Mouse (Mus musculus) CH12.LX (cell line): ENCODE measurements at regions not wholly inside any gene's neighbourhood (a gene's known extent, or its start where the extent isn't known, plus 50 kb on each side); places are given as distances from the start of the nearest gene placed in this dataset.

Experiments
- DNase-seq: peaks from one replicate; pipeline ENCODE4 v3.0.0-alpha.2; 2013; ENCODE audit errors: extremely low read depth
- H3K27ac ChIP-seq: 2 replicates; pipeline ENCODE4 v1.5.1; 2012; ENCODE audit warnings: low read depth, mild to moderate bottlenecking, control low read depth, moderate library complexity; ENCODE audit not compliant: insufficient read depth
- H3K27me3 ChIP-seq: replicated peaks from 2 replicates; pipeline ENCODE3; 2012; ENCODE audit warnings: inconsistent platforms
- H3K36me3 ChIP-seq, 2 experiments: replicated peaks in 1 of 2; 2 replicates each; pipeline versions ENCODE3 to v1.6.1; 2012; ENCODE audit warnings: inconsistent platforms in 1 of 2, low read length in 1 of 2, mild to moderate bottlenecking in 1 of 2, mixed read lengths in 1 of 2, moderate library complexity in 1 of 2; ENCODE audit not compliant: control insufficient read depth in 1 of 2, insufficient read depth in 1 of 2
- H3K4me1 ChIP-seq, 2 experiments: 2 replicates each; pipeline ENCODE4 v1.6.1; 2012; ENCODE audit warnings: inconsistent platforms in 1 of 2, moderate library complexity in 1 of 2; ENCODE audit not compliant: insufficient read depth in 2 of 2, control insufficient read depth in 1 of 2
- H3K4me2 ChIP-seq: 2 replicates; pipeline ENCODE4 v1.6.1; 2012; ENCODE audit warnings: low read depth, mild to moderate bottlenecking, control low read depth; ENCODE audit not compliant: poor library complexity, insufficient read depth, severe bottlenecking
- H3K4me3 ChIP-seq, 3 experiments: fragments of 150-350 bp in 1 of 3; sonication (generic) in 1 of 3; replicated peaks in 1 of 3; 2 replicates each; pipeline versions ENCODE3 to v1.5.1; 2011 to 2012; ENCODE audit warnings: low read depth in 2 of 3, low read length in 2 of 3, mild to moderate bottlenecking in 2 of 3, moderate library complexity in 2 of 3, control low read depth in 1 of 3, improper control_type of control experiment in 1 of 3, inconsistent platforms in 1 of 3, mixed read lengths in 1 of 3; ENCODE audit not compliant: poor library complexity in 1 of 3
- H3K79me2 ChIP-seq: replicated peaks from 2 replicates; pipeline ENCODE4 v1.6.1; 2012; ENCODE audit warnings: mild to moderate bottlenecking, moderate library complexity; ENCODE audit not compliant: control insufficient read depth, poor library complexity, insufficient read depth, severe bottlenecking; ENCODE audit errors: extremely low read depth
- H3K9ac ChIP-seq: 2 replicates; pipeline ENCODE4 v1.6.1; 2012; ENCODE audit warnings: low read depth, mild to moderate bottlenecking, control low read depth, moderate library complexity; ENCODE audit not compliant: insufficient read depth
- H3K9me3 ChIP-seq: replicated peaks from 2 replicates; pipeline ENCODE3; 2012; ENCODE audit warnings: low read length, inconsistent platforms, mixed read lengths
- BHLHE40 ChIP-seq: IDR thresholded peaks from 2 replicates; pipeline ENCODE4 v1.6.1; 2011; ENCODE audit warnings: mild to moderate bottlenecking, low read depth, low read length, improper control_type of control experiment
- CHD1 ChIP-seq: IDR thresholded peaks from 2 replicates; pipeline ENCODE4 v1.6.1; 2012; ENCODE audit warnings: low read depth, low read length, improper control_type of control experiment, inconsistent platforms
- E2F4 ChIP-seq: IDR thresholded peaks from 2 replicates; pipeline ENCODE4 v1.6.1; 2011; ENCODE audit warnings: low read depth, low read length, improper control_type of control experiment; ENCODE audit not compliant: insufficient replicate concordance
- ELF1 ChIP-seq: IDR thresholded peaks from 2 replicates; pipeline ENCODE4 v1.6.1; 2014; ENCODE audit warnings: low read depth, mild to moderate bottlenecking, inconsistent platforms, low read length, improper control_type of control experiment
- ETS1 ChIP-seq: conservative IDR thresholded peaks from 2 replicates; pipeline ENCODE4 v1.6.1; 2012; ENCODE audit warnings: low read depth, mild to moderate bottlenecking, inconsistent platforms, low read length, improper control_type of control experiment, moderate library complexity
- IRF4 ChIP-seq: IDR thresholded peaks from 2 replicates; pipeline ENCODE4 v1.6.1; 2014; ENCODE audit warnings: low read depth, mild to moderate bottlenecking, inconsistent platforms, low read length, improper control_type of control experiment
- JUN ChIP-seq: IDR thresholded peaks from 2 replicates; pipeline ENCODE4 v1.6.1; 2011; ENCODE audit warnings: low read depth, mild to moderate bottlenecking, low read length, improper control_type of control experiment, moderate library complexity; ENCODE audit not compliant: insufficient read depth
- KAT2A ChIP-seq: IDR thresholded peaks from 2 replicates; pipeline ENCODE4 v1.6.1; 2012; ENCODE audit warnings: low read length, improper control_type of control experiment, inconsistent platforms; ENCODE audit not compliant: insufficient replicate concordance
- MAFK ChIP-seq: IDR thresholded peaks from 2 replicates; pipeline ENCODE4 v1.6.1; 2011; ENCODE audit warnings: low read length, improper control_type of control experiment; ENCODE audit not compliant: insufficient replicate concordance
- MAX ChIP-seq: IDR thresholded peaks from 2 replicates; pipeline ENCODE4 v1.6.1; 2011; ENCODE audit warnings: low read length, improper control_type of control experiment
- MXI1 ChIP-seq: IDR thresholded peaks from 2 replicates; pipeline ENCODE4 v1.6.1; 2011; ENCODE audit warnings: mild to moderate bottlenecking, low read depth, low read length, improper control_type of control experiment
- NRF1 ChIP-seq: IDR thresholded peaks from 2 replicates; pipeline ENCODE4 v1.6.1; 2014; ENCODE audit warnings: low read depth, mild to moderate bottlenecking, inconsistent platforms, low read length, improper control_type of control experiment, moderate library complexity
- PAX5 ChIP-seq: IDR thresholded peaks from 2 replicates; pipeline ENCODE4 v1.6.1; 2012; ENCODE audit warnings: low read length, inconsistent platforms, mixed read lengths
- POLR2A ChIP-seq: IDR thresholded peaks from 2 replicates; pipeline ENCODE4 v1.6.1; 2011; ENCODE audit warnings: low read depth, mild to moderate bottlenecking, improper control_type of control experiment, low read length
- POLR2AphosphoS2 ChIP-seq: IDR thresholded peaks from 2 replicates; pipeline ENCODE4 v1.6.1; 2011; ENCODE audit warnings: low read depth, low read length, improper control_type of control experiment
- RAD21 ChIP-seq: IDR thresholded peaks from 2 replicates; pipeline ENCODE4 v1.6.1; 2011; ENCODE audit warnings: low read depth, mild to moderate bottlenecking, low read length, improper control_type of control experiment, moderate library complexity
- SIN3A ChIP-seq: IDR thresholded peaks from 2 replicates; pipeline ENCODE4 v1.6.1; 2012; ENCODE audit warnings: low read length, improper control_type of control experiment, inconsistent platforms
- SMC3 ChIP-seq: IDR thresholded peaks from 2 replicates; pipeline ENCODE4 v1.6.1; 2011; ENCODE audit warnings: low read depth, low read length, improper control_type of control experiment
- TBP ChIP-seq: conservative IDR thresholded peaks from 2 replicates; pipeline ENCODE4 v1.6.1; 2011; ENCODE audit warnings: low read depth, low read length, improper control_type of control experiment
- UBTF ChIP-seq: IDR thresholded peaks from 2 replicates; pipeline ENCODE4 v1.6.1; 2012; ENCODE audit warnings: low read depth, mild to moderate bottlenecking, inconsistent platforms, low read length, improper control_type of control experiment, moderate library complexity
- USF1 ChIP-seq: IDR thresholded peaks from 2 replicates; pipeline ENCODE4 v1.6.1; 2014; ENCODE audit warnings: low read depth, mild to moderate bottlenecking, inconsistent platforms, low read length, improper control_type of control experiment
- USF2 ChIP-seq: conservative IDR thresholded peaks from 2 replicates; pipeline ENCODE4 v1.6.1; 2011; ENCODE audit warnings: low read depth, low read length, improper control_type of control experiment
- ZKSCAN1 ChIP-seq: IDR thresholded peaks from 2 replicates; pipeline ENCODE4 v1.6.1; 2012; ENCODE audit warnings: low read depth, inconsistent platforms, low read length, improper control_type of control experiment, borderline replicate concordance
- dilution Hi-C: fragments of 300-500 bp; cut with MboI; formaldehyde crosslinking; loops from 2 replicates; pipeline ENCODE4 v1.14.3; 2020; ENCODE audit warnings: low sequenced_read_pairs; ENCODE audit not compliant: extremely low pct_unique_long_range_greater_than_20kb, extremely low pct_ligation_motif_present
- in situ Hi-C: fragments of 300-500 bp; cut with MboI; formaldehyde crosslinking; loops from 3 replicates; pipeline ENCODE4 v1.14.3; 2019; ENCODE audit warnings: low sequenced_read_pairs, low pct_ligation_motif_present, low pct_unique_long_range_greater_than_20kb, mixed read lengths

DNA sequence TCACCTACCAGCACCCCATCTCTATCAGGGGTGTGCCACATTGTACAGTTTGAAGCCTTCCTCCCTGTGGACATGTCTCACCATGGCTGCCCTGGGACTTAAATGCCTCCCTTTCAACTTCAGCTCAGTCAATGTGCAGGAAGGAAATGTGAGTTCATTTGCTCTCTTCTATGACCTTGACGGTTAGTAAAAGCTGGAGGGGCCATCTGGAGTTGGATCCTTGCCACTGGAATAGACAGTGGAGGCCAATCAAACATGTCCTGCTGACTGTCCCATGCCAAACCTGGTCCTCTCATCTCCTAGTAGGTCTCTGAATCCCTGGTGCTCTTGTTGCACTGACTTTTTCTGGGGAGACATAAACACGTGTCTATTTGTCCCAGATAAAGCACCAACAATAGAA, 220.2 kb downstream of the Abcc12 start:
- Histone ChIP-seq H3K27ac (no peak overlapping the region), H3K27me3 (no peaks in the 10 kb centered on the region), H3K4me1 (peaks cover 0 to 7% of the 10 kb centered on the region in 2 experiments; a peak in 1 of 4 replicates), H3K4me2 (no peak overlapping the region), H3K9ac (no peak overlapping the region), H3K9me3 (no peaks in the 10 kb centered on the region), H3K36me3 (no peaks in the 10 kb centered on the region), H3K4me3 (no peak overlapping the region), H3K79me2 (no peaks in the 10 kb centered on the region)
- TF ChIP-seq E2F4 (no peak), ZKSCAN1 (no peak), PAX5 (no peak), UBTF (no peak), CHD1 (no peak), ETS1 (no peak), IRF4 (no peak), MXI1 (no peak), ELF1 (no peak), MAX (no peak), POLR2A (no peak), MAFK (no peak), USF1 (no peak), USF2 (no peak), SIN3A (no peak), TBP (no peak), RAD21 (no peak), BHLHE40 (no peak), JUN (no peak), SMC3 (no peak)
- dilution Hi-C loops (no loop called here), in situ Hi-C loops (no loop called here)
- no peak for DNase-seq

DNA sequence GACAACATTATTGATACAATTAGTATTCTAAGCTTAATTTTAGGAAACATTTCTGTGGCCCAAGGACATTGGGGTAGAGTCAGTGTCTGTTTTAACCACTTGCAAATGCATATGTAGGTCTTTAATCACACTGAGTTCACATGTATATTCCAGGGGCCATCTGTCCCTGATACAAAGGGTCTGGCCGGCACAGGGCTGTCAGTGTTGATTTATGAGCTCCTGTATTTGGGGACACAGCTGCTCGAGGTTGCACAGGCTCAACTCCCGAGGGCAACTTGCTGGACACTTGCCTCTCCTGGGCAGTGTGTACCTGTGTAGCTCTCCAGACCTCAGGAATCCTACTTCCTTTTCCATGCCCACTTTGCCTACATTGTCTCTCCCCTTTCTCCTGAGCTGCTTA, 221.0 kb downstream of the Abcc12 start:
- no peaks in the 10 kb centered on the region for H3K36me3 ChIP-seq
- no peak overlapping the region for H3K27ac ChIP-seq
- no peaks in the 10 kb centered on the region for H3K27me3 ChIP-seq
- no peaks in the 10 kb centered on the region for H3K79me2 ChIP-seq
- no peak overlapping the region for H3K4me3 ChIP-seq
- TF ChIP-seq SIN3A (no peak), ETS1 (no peak), UBTF (no peak), MXI1 (no peak), KAT2A (no peak), ELF1 (no peak), ZKSCAN1 (no peak), TBP (no peak), POLR2AphosphoS2 (no peak), NRF1 (no peak)
- in situ Hi-C loops: no loop called here
- peaks cover 0 to 7% of the 10 kb centered on the region in 2 experiments; a peak in 1 of 4 replicates for H3K4me1 ChIP-seq
- DNase-seq: no peak
- no peak overlapping the region for H3K9ac ChIP-seq
- H3K4me2 ChIP-seq: no peak overlapping the region
- H3K9me3 ChIP-seq: no peaks in the 10 kb centered on the region
- dilution Hi-C loops: no loop called here
